Mouse (Mus musculus) hindlimb bud, embryonic 11.5 days (tissue): Measurements from ENCODE around the gene Pbp2.

Source experiments
- DNase-seq: peaks from one replicate; pipeline ENCODE4 v3.0.0-alpha.2; 2012; ENCODE audit warnings: low read depth, low spot score; ENCODE audit errors: extremely low spot score

The Pbp2 gene

GRCm38 (mm10) chr6:135302421-135303125 is 7.6 kb downstream of the Pbp2 start:
- DNase-seq: no peak

DNA sequence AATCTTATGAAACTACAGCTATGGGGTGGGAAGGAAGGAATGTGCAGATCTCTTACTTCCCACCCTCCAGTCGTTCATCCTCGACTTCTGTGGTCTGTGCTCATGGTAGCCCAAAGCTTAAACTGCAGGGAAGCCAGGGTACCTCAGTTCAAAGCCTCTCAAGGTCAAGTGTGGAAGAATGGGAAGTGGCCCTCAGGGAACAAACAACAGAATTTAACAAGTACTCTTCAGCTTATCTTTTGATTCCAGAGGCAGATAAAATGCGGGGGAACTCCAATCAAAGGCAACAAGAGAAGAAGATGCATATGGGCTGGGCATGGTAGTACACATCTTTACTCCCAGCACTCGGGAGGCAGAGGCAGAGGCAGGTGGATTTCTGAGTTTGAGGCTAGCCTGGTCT is 9.7 kb downstream of the Pbp2 start:
- DNase-seq: no peak

DNA sequence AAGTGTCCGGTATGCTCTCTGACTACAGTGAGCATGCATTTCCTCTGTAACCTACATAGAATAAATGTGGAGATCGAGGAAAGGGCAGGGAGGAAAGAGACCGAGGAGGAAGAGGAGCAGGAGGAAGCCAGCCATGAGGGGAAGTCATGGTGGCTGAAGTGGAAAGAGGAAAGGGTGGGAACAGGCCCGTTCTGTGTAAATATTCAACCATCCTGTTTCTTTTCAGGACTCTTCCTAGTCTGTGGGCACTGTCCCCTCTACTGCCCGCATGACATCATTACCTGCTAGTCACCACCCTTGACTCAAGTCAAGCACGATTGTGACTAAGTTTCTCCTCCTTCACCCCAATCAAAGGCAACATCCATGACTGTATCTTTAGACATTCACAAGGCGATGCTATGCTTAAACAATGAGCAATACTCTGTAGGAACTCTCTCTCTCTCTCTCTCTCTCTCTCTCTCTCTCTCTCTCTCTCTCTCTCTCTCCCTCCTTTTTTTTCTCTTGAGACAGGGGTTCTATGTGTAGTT is 11.1 kb downstream of the Pbp2 start:
- DNase-seq: no peak

DNA sequence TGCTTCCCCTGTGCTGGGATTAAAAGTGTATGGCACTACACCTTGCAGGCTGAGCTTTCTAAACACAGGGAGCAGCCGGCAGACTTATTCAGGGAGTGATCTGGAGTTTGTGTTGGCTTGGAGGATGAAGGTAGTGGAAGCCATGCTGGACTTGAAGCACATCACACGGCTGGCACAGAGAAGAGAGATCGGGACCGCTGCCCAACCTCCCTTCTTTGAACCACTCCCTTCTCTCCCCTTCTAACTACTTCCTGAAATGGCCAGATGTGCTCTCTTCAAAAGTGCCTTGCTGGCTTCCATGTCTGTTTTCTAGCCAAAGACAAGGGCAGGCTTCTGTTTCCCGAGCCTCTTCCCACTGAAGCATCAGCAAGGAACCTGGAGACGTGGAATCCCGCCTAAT is 12.6 kb downstream of the Pbp2 start:
- no peak for DNase-seq

- DNase-seq: no peak
Observed at GRCm38 (mm10) chr6:135296267-135296666, 13.9 kb downstream of the Pbp2 start.

GRCm38 (mm10) chr6:135295082-135295861 is 14.9 kb downstream of the Pbp2 start:
- DNase-seq: no peak

GRCm38 (mm10) chr6:135294150-135294549 is 16.1 kb downstream of the Pbp2 start:
- no peak for DNase-seq

- no peak for DNase-seq
Observed at GRCm38 (mm10) chr6:135292391-135292790, 17.8 kb downstream of the Pbp2 start.

GRCm38 (mm10) chr6:135279856-135280255 is 30.3 kb downstream of the Pbp2 start:
- DNase-seq: no peak

DNA sequence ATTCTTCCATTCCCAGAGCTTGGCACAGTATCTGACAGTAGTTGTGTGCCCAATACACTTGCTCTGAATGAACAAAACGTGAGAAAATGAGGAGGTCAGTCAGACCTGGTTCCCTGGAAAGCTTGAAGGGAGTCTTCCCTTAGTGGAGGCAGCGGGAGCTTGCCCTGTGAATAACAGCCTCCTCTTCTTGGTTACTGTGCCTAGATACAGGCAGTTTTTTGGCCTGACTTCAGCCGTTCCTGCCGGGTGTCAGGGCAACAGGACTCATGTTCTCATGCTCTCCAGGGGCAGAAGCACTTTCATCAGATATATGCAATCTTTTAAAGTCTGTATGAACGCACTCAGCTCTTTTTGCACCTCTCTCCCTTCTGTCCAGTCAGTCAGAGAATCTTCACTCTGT is 30.9 kb downstream of the Pbp2 start:
- no peak for DNase-seq

GRCm38 (mm10) chr6:135278302-135278701 is 31.9 kb downstream of the Pbp2 start:
- DNase-seq: no peak

DNA sequence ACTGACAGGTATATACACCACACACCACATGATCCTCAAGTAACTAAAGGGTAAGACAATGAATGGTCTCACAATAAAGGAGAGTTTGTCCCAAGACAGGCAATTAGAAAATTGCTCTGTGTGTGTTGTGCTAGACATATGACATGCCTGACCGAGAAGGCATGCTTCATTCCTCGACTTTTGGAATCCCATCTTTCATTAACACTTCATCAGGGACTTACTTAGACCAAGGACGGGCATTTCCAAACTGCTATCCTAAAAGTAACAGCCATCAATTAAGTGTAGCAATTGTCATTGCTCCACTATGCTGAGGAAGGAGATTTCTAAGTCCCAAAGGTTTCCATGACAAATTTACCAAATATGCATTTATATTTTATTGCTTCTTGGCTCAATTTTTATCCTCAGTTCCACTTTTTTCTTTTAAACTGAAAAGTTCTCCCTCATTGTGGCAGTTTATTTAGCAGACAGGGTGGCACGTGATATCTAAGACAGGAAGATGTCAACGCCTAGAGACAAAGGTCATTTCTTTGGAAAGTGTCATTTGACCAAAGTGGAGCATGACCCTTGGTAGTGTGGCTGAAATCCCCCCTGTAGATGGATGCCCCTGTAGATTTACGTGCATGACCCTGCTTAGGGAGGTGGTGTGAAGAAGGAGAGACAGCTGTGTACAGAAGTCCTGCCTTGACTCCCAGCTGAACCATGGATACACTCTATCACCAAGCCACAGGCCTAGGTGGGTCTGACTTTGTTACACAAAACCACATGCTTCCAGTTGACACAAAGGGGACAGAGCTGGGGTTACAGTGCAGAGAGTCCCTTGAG is 33.5 kb downstream of the Pbp2 start:
- no peak for DNase-seq

DNA sequence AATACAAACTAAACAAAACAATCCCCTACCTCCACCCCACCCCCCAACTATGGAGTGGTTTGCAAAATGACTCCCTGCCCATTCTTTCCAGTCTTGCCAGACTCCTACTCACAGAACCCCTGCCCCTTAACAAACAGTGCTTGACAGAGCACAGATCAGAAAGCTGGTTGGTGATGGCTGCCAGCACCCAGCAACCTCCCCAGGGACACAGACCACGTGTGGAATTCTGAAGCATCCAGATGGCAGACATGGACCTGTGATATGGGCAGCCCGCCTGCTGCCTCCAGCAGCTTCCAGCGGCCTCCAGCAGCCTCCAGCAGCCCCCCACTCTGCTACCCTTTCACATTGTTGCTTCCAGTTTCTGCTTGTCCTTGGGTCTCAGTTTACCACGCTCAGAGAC is 35.0 kb downstream of the Pbp2 start:
- DNase-seq: no peak

- no peak for DNase-seq
Observed at GRCm38 (mm10) chr6:135273066-135273465, 37.1 kb downstream of the Pbp2 start.

- DNase-seq: no peak
Observed at GRCm38 (mm10) chr6:135271761-135272160, 38.4 kb downstream of the Pbp2 start.

DNA sequence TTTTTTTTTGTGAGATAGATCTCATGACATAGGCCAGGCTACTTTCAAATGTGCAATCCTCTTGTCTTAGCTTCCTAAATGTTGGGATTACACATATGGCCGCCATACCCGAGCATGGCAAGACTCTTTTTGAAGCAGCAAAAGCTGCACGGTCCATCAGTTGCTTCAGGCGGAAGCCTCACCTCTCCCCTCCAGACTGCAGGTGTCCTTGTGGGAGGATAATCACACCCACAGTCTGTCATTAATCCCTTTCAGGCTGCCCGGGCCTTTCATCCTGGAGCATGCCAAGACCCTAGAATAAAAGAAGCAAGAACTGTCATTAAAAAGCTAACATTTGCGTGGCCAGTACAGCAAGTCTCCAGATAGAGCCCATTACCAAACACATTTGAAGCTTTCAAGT is 40.6 kb downstream of the Pbp2 start:
- DNase-seq: no peak

- DNase-seq: no peak
Observed at GRCm38 (mm10) chr6:135268392-135268791, 41.8 kb downstream of the Pbp2 start.

DNA sequence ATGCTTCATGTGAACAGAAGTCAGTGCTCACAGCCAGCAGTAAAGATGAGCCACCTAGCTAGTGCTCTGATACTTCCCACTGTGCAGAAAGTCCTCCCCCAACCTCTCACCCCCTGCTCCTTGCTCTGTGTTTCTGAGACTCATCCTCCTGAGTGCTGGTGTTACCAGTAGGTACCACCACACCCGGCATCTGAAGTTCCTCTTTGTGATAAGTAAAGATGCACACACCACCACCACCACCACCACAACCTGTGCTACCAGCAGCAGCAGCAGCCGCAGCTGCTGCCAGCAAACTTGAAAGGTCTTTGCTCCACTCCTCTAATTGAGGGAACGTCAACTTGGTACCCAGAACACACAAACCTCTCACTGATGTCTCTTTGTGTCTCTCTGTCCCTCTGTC is 43.0 kb downstream of the Pbp2 start:
- no peak for DNase-seq

DNA sequence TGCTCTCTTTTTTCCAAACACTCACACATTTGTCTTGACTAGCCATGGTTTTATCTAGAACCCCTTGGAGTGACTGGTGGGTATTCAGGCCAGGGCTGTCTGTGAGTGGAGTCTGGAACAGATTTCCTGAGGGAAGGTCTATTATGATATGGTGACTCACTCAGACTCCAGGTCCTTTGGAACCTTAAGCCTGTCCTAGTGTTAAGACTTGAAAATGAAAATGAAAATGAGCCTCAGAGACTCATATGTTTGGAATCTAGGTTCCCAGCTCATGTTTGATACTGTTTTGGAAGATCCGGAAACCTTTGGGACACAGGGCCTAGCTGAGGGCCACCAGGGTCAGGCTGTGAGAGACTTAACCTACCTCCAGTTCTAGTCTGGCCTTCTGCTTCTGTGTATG is 44.1 kb downstream of the Pbp2 start:
- DNase-seq: no peak

DNA sequence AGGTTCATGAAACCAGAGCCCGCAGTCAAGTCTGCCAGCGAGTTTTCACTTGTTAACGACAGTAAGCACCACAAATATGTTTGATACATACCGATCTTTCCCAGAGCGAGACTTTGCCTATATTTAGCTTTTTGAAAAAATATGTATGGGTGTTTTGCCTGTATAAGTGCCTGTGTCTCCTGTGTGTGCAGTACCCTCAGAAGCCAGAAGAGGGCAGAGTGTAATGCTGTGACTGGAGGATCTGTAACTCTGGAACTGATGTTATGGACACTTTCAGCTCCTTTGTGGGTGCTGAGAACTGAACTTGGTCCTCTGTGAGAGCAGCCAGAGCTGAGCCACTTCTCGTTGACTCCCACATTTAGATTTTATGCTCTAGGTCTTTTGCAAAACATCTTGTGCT is 46.1 kb downstream of the Pbp2 start:
- DNase-seq: no peak

- no peak for DNase-seq
Observed at GRCm38 (mm10) chr6:135262565-135262964, 47.6 kb downstream of the Pbp2 start.
